Mouse (Mus musculus) cortical plate, adult 2 months (tissue): ENCODE measurements around the gene Mark3.

Source experiments
- CTCF ChIP-seq: fragments of 200-500 bp; IDR thresholded peaks from 2 replicates; pipeline ENCODE4 v1.5.1; 2011; ENCODE audit warnings: mild to moderate bottlenecking, control low read depth, low read length; ENCODE audit not compliant: insufficient read depth; ENCODE audit errors: extremely low read depth
- POLR2A ChIP-seq: fragments of 200-500 bp; IDR thresholded peaks from 2 replicates; pipeline ENCODE4 v1.6.1; 2011; ENCODE audit warnings: mild to moderate bottlenecking, low read length, control low read depth; ENCODE audit not compliant: insufficient read depth; ENCODE audit errors: extremely low read depth

GRCm38 (mm10) chr12:111682003-111682402, 107.7 kb downstream of the Mark3 start:
- TF ChIP-seq CTCF = no peak
- TF ChIP-seq POLR2A = no peak
